Mouse (Mus musculus) lung, postnatal 0 days (tissue): Measurements from ENCODE around the gene Med14.

ENCODE experiments used
- CTCF ChIP-seq: IDR thresholded peaks from 2 replicates; pipeline ENCODE4 v1.5.1; 2016; ENCODE audit warnings: antibody characterized with exemption, mild to moderate bottlenecking
- EP300 ChIP-seq: IDR thresholded peaks from 2 replicates; pipeline ENCODE4 v1.6.1; 2016; ENCODE audit warnings: antibody characterized with exemption, mild to moderate bottlenecking, control low read depth

- TF ChIP-seq CTCF (no peak), EP300 (no peak)
These were observed 6.7 kb upstream of the Med14 start for GRCm38 (mm10) chrX:12768571-12768970.
